Mouse (Mus musculus) kidney, adult 2 months (tissue): ENCODE results near the gene Olfr1331. TPM values are rescaled to one million over a fixed set of nuclear protein-coding genes. Genes with fewer than 3 reads are reported as not detected.
"Not testable (repeated sequence)": the region's sequence is repeated elsewhere in the genome, so short reads cannot be mapped to it uniquely, and the experiment has no call there.

Experiments used
- DNase-seq: peaks from one replicate; pipeline ENCODE4 v3.0.0; 2021
- H3K27ac ChIP-seq: fragments of 200-500 bp; 2 replicates; pipeline ENCODE4 v1.5.1; 2012; ENCODE audit warnings: low read depth, low read length, control low read depth, inconsistent platforms; ENCODE audit not compliant: insufficient read depth
- H3K27me3 ChIP-seq: fragments of 200-500 bp; replicated peaks from 2 replicates; pipeline ENCODE4 v1.6.1; 2012; ENCODE audit warnings: mild to moderate bottlenecking, moderate library complexity, low read length, inconsistent platforms; ENCODE audit not compliant: control insufficient read depth, insufficient read depth
- H3K36me3 ChIP-seq: fragments of 200-500 bp; 2 replicates; pipeline ENCODE4 v1.6.1; 2012; ENCODE audit warnings: mild to moderate bottlenecking, moderate library complexity, low read length, inconsistent platforms; ENCODE audit not compliant: control insufficient read depth, insufficient read depth
- H3K4me1 ChIP-seq: fragments of 200-500 bp; 2 replicates; pipeline ENCODE4 v1.6.1; 2011; ENCODE audit warnings: low read length; ENCODE audit not compliant: control insufficient read depth, insufficient read depth
- H3K4me3 ChIP-seq: fragments of 200-500 bp; 2 replicates; pipeline ENCODE4 v1.5.1; 2011; ENCODE audit warnings: mild to moderate bottlenecking, low read depth, low read length, control low read depth; ENCODE audit not compliant: insufficient read depth
- CTCF ChIP-seq: fragments of 200-500 bp; conservative IDR thresholded peaks from 2 replicates; pipeline ENCODE4 v1.5.1; 2011; ENCODE audit warnings: low read depth, mild to moderate bottlenecking, control low read depth, low read length, moderate library complexity, mixed read lengths; ENCODE audit not compliant: insufficient read depth, insufficient read length
- POLR2A ChIP-seq: fragments of 200-500 bp; IDR thresholded peaks from one replicate; pipeline ENCODE4 v1.6.1; 2011; ENCODE audit warnings: low read depth, low read length, control low read depth
- WGBS: fragments of 180-500 bp; shearing (Covaris S2); methylation state at CpG from one replicate; pipeline ENCODE4 v1.1.7; 2018; 5-methylcytosine and 5-hydroxymethylcytosine counted together
- polyA plus RNA-seq: library from polyadenylated mRNA; depleted of rRNA; stranded (reverse); fragments of >200 nt; gene quantifications from 2 replicates; pipeline ENCODE4 v1.2.3, GENCODE M21; 2012; rRNA removed

The Olfr1331 gene
- not detected in 2 replicates for polyA plus RNA-seq

DNA sequence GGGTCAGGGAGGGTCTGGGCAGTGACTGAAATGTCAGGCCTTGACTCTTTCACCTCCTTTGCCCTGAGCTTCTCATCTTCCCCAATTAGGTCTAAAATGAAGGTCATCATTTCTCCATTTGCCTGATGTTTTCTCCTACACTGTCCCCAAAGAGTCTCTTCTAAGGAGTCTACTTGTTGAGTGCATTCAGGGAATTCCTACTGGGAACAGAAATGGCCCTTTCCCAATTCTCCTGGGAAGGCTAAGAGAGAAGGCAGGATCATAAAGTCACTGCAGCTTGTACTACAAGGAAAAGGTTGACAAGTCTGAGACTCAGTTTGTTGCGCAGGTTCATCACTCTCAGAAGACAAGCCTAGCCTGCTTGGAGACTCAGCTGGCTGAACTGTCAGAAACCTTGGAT, at the start of gene Olfr1331:
Gene Olfr1331 (plus strand): TSS at position 301 of the 400 bp plus-strand sequence.
- H3K36me3 ChIP-seq, result no peaks in the 10 kb centered on the region
- TF ChIP-seq CTCF (no peak), POLR2A (no peak)
- no peak within 1 kb of the TSS for H3K27ac ChIP-seq
- no peaks in the 10 kb centered on the region for H3K27me3 ChIP-seq
- no peak within 1 kb of the TSS for H3K4me3 ChIP-seq
- DNase-seq, result no peak
- 94% methylated on average over 1 of the region's 1 CpGs for WGBS
- H3K4me1 ChIP-seq, result no peaks in the 10 kb centered on the region

DNA sequence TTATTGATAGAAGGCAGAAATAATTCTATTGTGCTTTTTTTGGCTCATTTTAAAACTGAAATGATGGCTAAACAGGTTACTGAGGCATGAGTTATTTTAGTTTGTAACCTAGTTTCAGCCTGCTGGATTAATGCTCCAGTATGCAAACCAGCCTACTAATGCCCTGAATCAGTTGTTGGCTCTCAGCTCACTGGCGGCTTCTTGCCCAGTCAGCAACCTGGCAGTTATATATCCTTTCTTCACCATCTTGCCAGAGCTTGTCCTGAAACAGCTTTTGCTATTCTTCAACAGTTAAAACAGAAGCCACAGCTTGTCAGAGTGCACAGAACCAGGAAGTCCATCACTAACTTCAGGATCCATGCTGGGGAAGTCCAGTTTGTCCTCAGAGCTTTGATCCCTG, 45.5 kb upstream of the Olfr1331 start:
- Histone ChIP-seq H3K27me3 (no peaks in the 10 kb centered on the region), H3K4me1 (no peaks in the 10 kb centered on the region), H3K4me3 (no peak overlapping the region), H3K27ac (no peak overlapping the region), H3K36me3 (no peaks in the 10 kb centered on the region)
- TF ChIP-seq POLR2A (no peak), CTCF (no peak)
- DNase-seq, result no peak
- 83% methylated on average over 1 of the region's 1 CpGs for WGBS

GRCm38 (mm10) chr4:118836179-118836578, 28.3 kb upstream of the Olfr1331 start, which contains the start of gene Olfr1333:
TSS of gene Olfr1333 (minus strand) at chr4:118836279.
- no peak for DNase-seq
- H3K27ac ChIP-seq, result no peak within 1 kb of the TSS
- no peaks in the 10 kb centered on the region for H3K36me3 ChIP-seq
- no peaks in the 10 kb centered on the region for H3K27me3 ChIP-seq
- no peak within 1 kb of the TSS for H3K4me3 ChIP-seq
- WGBS, result 96% methylated on average over 1 of the region's 1 CpGs
- H3K4me1 ChIP-seq, result no peaks in the 10 kb centered on the region
- TF ChIP-seq CTCF, result no peak
- TF ChIP-seq POLR2A, result no peak

GRCm38 (mm10) chr4:118861791-118862190, 2.7 kb upstream of the Olfr1331 start:
- DNase-seq, result no peak
- no peak overlapping the region for H3K27ac ChIP-seq
- WGBS, result 77% methylated on average over 1 of the region's 1 CpGs
- H3K4me1 ChIP-seq, result no peaks in the 10 kb centered on the region
- H3K4me3 ChIP-seq, result no peak overlapping the region
- H3K36me3 ChIP-seq, result no peaks in the 10 kb centered on the region
- H3K27me3 ChIP-seq, result no peaks in the 10 kb centered on the region
- TF ChIP-seq POLR2A (no peak), CTCF (no peak)

- TF ChIP-seq CTCF, result no peak
- TF ChIP-seq POLR2A, result no peak
- no peak overlapping the region for H3K4me3 ChIP-seq
- H3K27ac ChIP-seq, result no peak overlapping the region
- H3K4me1 ChIP-seq, result no peaks in the 10 kb centered on the region
- DNase-seq, result no peak
- H3K36me3 ChIP-seq, result no peaks in the 10 kb centered on the region
- H3K27me3 ChIP-seq, result no peaks in the 10 kb centered on the region
- 59% methylated on average over 4 of the region's 4 CpGs for WGBS
Measured at GRCm38 (mm10) chr4:118862704-118863103, 1.7 kb upstream of the Olfr1331 start.

DNA sequence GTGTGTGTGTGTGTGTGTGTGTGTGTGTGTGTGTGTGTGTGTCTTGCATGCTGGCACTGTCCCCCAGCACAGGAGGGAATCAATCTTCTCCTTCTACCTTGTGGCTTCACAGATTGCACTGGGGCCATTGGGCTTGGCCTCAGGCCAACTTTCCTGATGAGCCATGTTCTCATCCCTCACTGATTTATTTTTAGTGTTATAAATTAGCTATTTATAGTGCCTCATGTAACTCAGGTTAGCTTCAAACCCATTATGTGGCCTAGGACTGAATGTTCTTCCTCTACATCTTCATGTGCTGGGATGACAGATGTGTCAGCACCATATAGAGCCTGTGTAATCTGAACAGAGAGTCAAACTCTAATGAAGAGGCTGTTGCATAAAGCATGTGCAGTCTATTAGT, 3.1 kb downstream of the Olfr1331 start:
- no peaks in the 10 kb centered on the region for H3K27me3 ChIP-seq
- H3K4me1 ChIP-seq, result no peaks in the 10 kb centered on the region
- DNase-seq, result no peak
- H3K27ac ChIP-seq, result no peak overlapping the region
- no peak for TF ChIP-seq CTCF
- H3K36me3 ChIP-seq, result no peaks in the 10 kb centered on the region
- H3K4me3 ChIP-seq, result no peak overlapping the region

DNA sequence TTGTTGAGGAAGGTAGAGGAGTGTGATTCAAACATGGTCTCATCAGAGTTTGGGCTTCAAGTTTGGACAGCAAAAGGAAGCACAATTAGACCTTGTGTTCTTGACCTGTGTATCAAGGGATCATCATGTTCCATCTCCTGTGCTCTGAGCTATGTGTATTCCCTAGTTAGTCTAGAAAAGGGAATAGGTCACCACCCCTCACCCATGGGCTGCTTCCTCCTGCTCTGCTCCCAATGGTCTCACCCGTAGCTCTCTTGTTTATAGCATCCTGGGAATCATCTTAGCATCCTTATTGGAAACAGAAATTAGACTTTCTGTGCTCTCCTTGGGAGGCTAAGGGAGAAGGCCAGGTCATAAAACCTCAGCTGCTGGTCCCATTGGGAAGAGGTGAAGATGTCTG, 23.8 kb downstream of the Olfr1331 start, which contains the start of gene Olfr1330:
Gene Olfr1330 (plus strand): TSS at position 301 of the 400 bp plus-strand sequence.
- Histone ChIP-seq H3K27me3 (0 out of 2 replicates have a peak, but pooled peaks cover 1% of the 10 kb centered on the region), H3K4me1 (no peaks in the 10 kb centered on the region), H3K27ac (no peak within 1 kb of the TSS), H3K4me3 (no peak within 1 kb of the TSS), H3K36me3 (no peaks in the 10 kb centered on the region)
- DNase-seq, result no peak
- no peak for TF ChIP-seq CTCF
- TF ChIP-seq POLR2A, result no peak
- whole genome bisulfite sequencing, result 78% methylated on average over 1 of the region's 1 CpGs

DNA sequence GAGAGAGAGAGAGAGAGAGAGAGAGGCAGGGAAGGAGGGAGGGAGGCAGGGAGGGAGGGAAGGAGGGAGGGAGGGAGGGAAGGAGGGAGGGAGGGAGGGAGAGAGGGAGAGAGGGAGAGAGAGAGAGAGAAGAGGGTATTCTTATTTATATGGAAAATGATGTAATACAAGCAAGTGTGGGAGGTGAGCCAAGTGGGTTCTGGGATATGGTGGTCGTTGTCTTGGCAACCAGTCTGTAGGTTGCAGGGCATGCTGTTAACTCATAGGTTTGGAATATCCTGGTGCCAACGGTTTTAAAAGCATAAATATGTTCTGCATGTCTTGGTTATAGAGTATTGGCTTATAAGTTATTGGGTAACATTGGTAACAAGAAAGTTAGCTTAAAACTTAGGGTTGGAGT, 37.5 kb downstream of the Olfr1331 start:
- Histone ChIP-seq H3K27ac (no peak overlapping the region), H3K36me3 (no peaks in the 10 kb centered on the region), H3K4me3 (no peak overlapping the region), H3K4me1 (no peaks in the 10 kb centered on the region), H3K27me3 (no peaks in the 10 kb centered on the region)
- WGBS, result 67% methylated on average over 2 of the region's 2 CpGs
- TF ChIP-seq CTCF (no peak), POLR2A (no peak)
- DNase-seq, result no peak

GRCm38 (mm10) chr4:118917365-118917764, 52.9 kb downstream of the Olfr1331 start, which contains the start of gene Olfr1329:
TSS of gene Olfr1329 (minus strand) at chr4:118917465.
- not testable (repeated sequence) for H3K27me3 ChIP-seq, H3K4me1 ChIP-seq, H3K4me3 ChIP-seq, DNase-seq, H3K36me3 ChIP-seq, H3K27ac ChIP-seq
- WGBS, result 59% methylated on average over 2 of the region's 2 CpGs
